Mouse (Mus musculus) limb, embryonic 14.5 days (tissue): ENCODE data around the gene Kif22. TPM values are rescaled to one million over a fixed set of nuclear protein-coding genes. Genes with fewer than 3 reads are reported as not detected.

Experiments used
- ATAC-seq: fragments of 200-750 bp; cut with Nextera tagmentation; 2 replicates; pipeline ENCODE4 v1.8.0; 2017; ENCODE audit warnings: low read depth, moderate number of reproducible peaks, moderate TSS enrichment; ENCODE audit not compliant: low FRiP score
- DNase-seq: peaks from one replicate; pipeline ENCODE4 v3.0.0-alpha.2; 2015; ENCODE audit warnings: low spot score
- H3K27ac ChIP-seq: fragments of 300-500 bp; sonication (generic); replicated peaks from 2 replicates; pipeline ENCODE4 v1.5.1; 2014; ENCODE audit warnings: low read depth, mild to moderate bottlenecking, low read length, moderate library complexity, mixed read lengths
- H3K27me3 ChIP-seq: fragments of 300-500 bp; sonication (generic); 2 replicates; pipeline ENCODE4 v1.6.1; 2014; ENCODE audit warnings: low read length, mixed read lengths; ENCODE audit not compliant: control insufficient read depth, insufficient read depth
- H3K36me3 ChIP-seq: fragments of 300-500 bp; sonication (generic); 2 replicates; pipeline ENCODE4 v1.6.1; 2014; ENCODE audit warnings: mild to moderate bottlenecking, low read length, moderate library complexity, mixed read lengths; ENCODE audit not compliant: control insufficient read depth, insufficient read depth
- H3K4me1 ChIP-seq: fragments of 300-500 bp; sonication (generic); 2 replicates; pipeline ENCODE4 v1.6.1; 2014; ENCODE audit warnings: antibody characterized with exemption, low read length, mixed read lengths; ENCODE audit not compliant: control insufficient read depth, insufficient read depth
- H3K4me2 ChIP-seq: fragments of 300-500 bp; sonication (generic); replicated peaks from 2 replicates; pipeline ENCODE4 v1.6.1; 2014; ENCODE audit warnings: low read depth, mild to moderate bottlenecking, low read length, moderate library complexity; ENCODE audit not compliant: severe bottlenecking
- H3K4me3 ChIP-seq: fragments of 300-500 bp; sonication (generic); replicated peaks from 2 replicates; pipeline ENCODE4 v1.5.1; 2014; ENCODE audit warnings: low read length
- H3K9ac ChIP-seq: fragments of 300-500 bp; sonication (generic); 2 replicates; pipeline ENCODE4 v1.6.1; 2014; ENCODE audit warnings: mild to moderate bottlenecking, low read depth, low read length, moderate library complexity; ENCODE audit not compliant: severe bottlenecking
- H3K9me3 ChIP-seq: fragments of 300-500 bp; sonication (generic); 2 replicates; pipeline ENCODE4 v1.6.1; 2016; ENCODE audit warnings: low read length; ENCODE audit not compliant: control insufficient read depth
- POLR2A ChIP-seq: fragments of 200-500 bp; IDR thresholded peaks from 2 replicates; pipeline ENCODE4 v1.8.0; 2012; ENCODE audit warnings: inconsistent platforms, mild to moderate bottlenecking, moderate library complexity, borderline replicate concordance; ENCODE audit not compliant: insufficient read depth, insufficient read length; ENCODE audit errors: extremely low read depth
- WGBS: fragments of 180-500 bp; shearing (Covaris S2); extraction: QIAGEN DNeasy Blood & Tissue Kit; methylation state at CpG from one replicate; pipeline ENCODE4 v1.1.7; 2014; 5-methylcytosine and 5-hydroxymethylcytosine counted together
- polyA plus RNA-seq, 2 experiments: library from polyadenylated mRNA; depleted of rRNA in 1 of 2; stranded (reverse) in 1 of 2; unstranded in 1 of 2; fragments of >200 nt; fragmentation: Nextera tagmentation in 1 of 2; extraction: Ambion mirVana in 1 of 2; gene quantifications; 2 replicates each; pipeline versions ENCODE4 v1.2.1 to v1.2.3; 2012 to 2014

Kif22 gene
- polyA plus RNA-seq, 2 experiments, result 68.4 to 87.2 TPM

GRCm38 (mm10) chr7:127025556-127026160, 16.6 kb downstream of the Kif22 start:
- peak overlapping the region; percentile 97 for H3K9ac ChIP-seq
- H3K4me2 ChIP-seq, result peak overlapping the region; percentile 90
- H3K27ac ChIP-seq, result peak overlapping the region; percentile 98
- no peaks in the 10 kb centered on the region for H3K27me3 ChIP-seq
- 1% methylated on average over 43 of the region's 65 CpGs for WGBS
- H3K9me3 ChIP-seq, result no peaks in the 10 kb centered on the region
- ATAC-seq (no peak), DNase-seq (no peak)
- H3K4me1 ChIP-seq, result peaks cover 38% of the 10 kb centered on the region
- H3K4me3 ChIP-seq, result peak overlapping the region; percentile 96
- peaks cover 57% of the 10 kb centered on the region for H3K36me3 ChIP-seq
- TF ChIP-seq POLR2A, result no peak

GRCm38 (mm10) chr7:127024755-127025555, 17.3 kb downstream of the Kif22 start:
- Histone ChIP-seq H3K9ac (peak overlapping the region; percentile 97), H3K4me2 (peak overlapping the region; percentile 90), H3K4me1 (peaks cover 45% of the 10 kb centered on the region), H3K27me3 (no peaks in the 10 kb centered on the region), H3K36me3 (peaks cover 51% of the 10 kb centered on the region), H3K27ac (peak overlapping the region; percentile 98), H3K4me3 (peak overlapping the region; percentile 96), H3K9me3 (no peaks in the 10 kb centered on the region)
- DNase-seq (peak; percentile 79), ATAC-seq (peak; percentile 1; the same call in 1 of the 2 replicates)
- TF ChIP-seq POLR2A, result no peak
- under 1% methylated on average over 28 of the region's 30 CpGs for WGBS

GRCm38 (mm10) chr7:127023896-127024690, 18.2 kb downstream of the Kif22 start:
- Histone ChIP-seq H3K4me2 (peak overlapping the region; percentile 90), H3K27me3 (no peaks in the 10 kb centered on the region), H3K9ac (peak overlapping the region; percentile 97), H3K9me3 (no peaks in the 10 kb centered on the region), H3K27ac (peak overlapping the region; percentile 98; the same call in 1 of the 2 replicates), H3K4me1 (peaks cover 54% of the 10 kb centered on the region), H3K36me3 (peaks cover 45% of the 10 kb centered on the region), H3K4me3 (peak overlapping the region; percentile 96)
- no peak for TF ChIP-seq POLR2A
- 21% methylated on average over 19 of the region's 19 CpGs for WGBS
- ATAC-seq (no peak), DNase-seq (no peak)

GRCm38 (mm10) chr7:127023272-127023691, 19.0 kb downstream of the Kif22 start:
- Histone ChIP-seq H3K36me3 (peaks cover 40% of the 10 kb centered on the region), H3K4me1 (peaks cover 55% of the 10 kb centered on the region), H3K4me2 (peak overlapping the region; percentile 90), H3K27ac (no peak overlapping the region), H3K9me3 (no peaks in the 10 kb centered on the region), H3K27me3 (no peaks in the 10 kb centered on the region), H3K9ac (peak overlapping the region; percentile 97), H3K4me3 (peak overlapping the region; percentile 96)
- 74% methylated on average over 13 of the region's 13 CpGs for WGBS
- TF ChIP-seq POLR2A, result no peak
- no peak for DNase-seq
- no peak for ATAC-seq

- no peak for DNase-seq
- H3K4me2 ChIP-seq, result peak overlapping the region; percentile 0; the same call in 1 of the 2 replicates
- H3K9me3 ChIP-seq, result no peaks in the 10 kb centered on the region
- H3K27me3 ChIP-seq, result no peaks in the 10 kb centered on the region
- H3K27ac ChIP-seq, result no peak overlapping the region; the same call in 1 of the 2 replicates
- no peak for ATAC-seq
- WGBS, result 83% methylated on average over 7 of the region's 7 CpGs
- peak overlapping the region; percentile 97; the same call in 1 of the 2 replicates for H3K9ac ChIP-seq
- peaks cover 55% of the 10 kb centered on the region for H3K4me1 ChIP-seq
- peaks cover 40% of the 10 kb centered on the region for H3K36me3 ChIP-seq
- TF ChIP-seq POLR2A, result no peak
- peak overlapping the region; percentile 96; the same call in 1 of the 2 replicates for H3K4me3 ChIP-seq
Measured at GRCm38 (mm10) chr7:127022528-127023271, 19.6 kb downstream of the Kif22 start.
